Mouse (Mus musculus): ENCODE measurements around the gene Taar2.

The Taar2 gene

GRCm38 (mm10) chr10:23938312-23938711, at the start of gene Taar2:
Taar2 (plus strand) TSS chr10:23938572.
- no peak for DNase-seq

- DNase-seq, result no peak
Observed at GRCm38 (mm10) chr10:23892987-23893386, 45.4 kb upstream of the Taar2 start.

- DNase-seq, result peak; percentile 4 to 8
Observed at GRCm38 (mm10) chr10:23894601-23895349, 43.6 kb upstream of the Taar2 start, which contains the start of gene Vnn1. Vnn1 (plus strand) TSS chr10:23894688.

DNA sequence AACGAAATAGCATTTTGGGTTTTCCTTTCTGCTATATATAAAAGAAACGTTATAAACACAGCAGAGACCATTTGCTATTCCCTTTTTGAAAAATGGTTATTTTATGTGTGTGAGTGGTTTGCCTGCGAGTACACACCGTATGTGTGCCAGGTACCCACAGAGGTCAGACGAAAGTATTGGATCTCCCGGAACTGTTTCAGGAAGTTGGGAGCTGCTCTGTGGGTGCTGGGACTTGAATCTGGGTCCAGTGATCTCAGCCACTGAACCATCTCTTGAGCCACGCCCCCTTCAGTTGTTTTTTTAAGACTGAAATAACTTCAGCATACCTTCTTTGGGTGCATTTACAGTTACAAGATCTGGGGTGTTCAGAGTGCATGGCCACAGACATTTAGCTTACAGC, 43.0 kb upstream of the Taar2 start:
- DNase-seq, result no peak

- no peak for DNase-seq
Observed at GRCm38 (mm10) chr10:23901119-23901518, 37.3 kb upstream of the Taar2 start.

GRCm38 (mm10) chr10:23905661-23906060, 32.7 kb upstream of the Taar2 start:
- DNase-seq, result no peak

- no peak for DNase-seq
Observed at GRCm38 (mm10) chr10:23920056-23920455, 18.3 kb upstream of the Taar2 start, which contains the start of gene Taar1. Taar1 (plus strand) TSS chr10:23920356.

GRCm38 (mm10) chr10:23922468-23922867, 15.9 kb upstream of the Taar2 start:
- no peak for DNase-seq

GRCm38 (mm10) chr10:23923941-23924340, 14.4 kb upstream of the Taar2 start:
- no peak for DNase-seq

DNA sequence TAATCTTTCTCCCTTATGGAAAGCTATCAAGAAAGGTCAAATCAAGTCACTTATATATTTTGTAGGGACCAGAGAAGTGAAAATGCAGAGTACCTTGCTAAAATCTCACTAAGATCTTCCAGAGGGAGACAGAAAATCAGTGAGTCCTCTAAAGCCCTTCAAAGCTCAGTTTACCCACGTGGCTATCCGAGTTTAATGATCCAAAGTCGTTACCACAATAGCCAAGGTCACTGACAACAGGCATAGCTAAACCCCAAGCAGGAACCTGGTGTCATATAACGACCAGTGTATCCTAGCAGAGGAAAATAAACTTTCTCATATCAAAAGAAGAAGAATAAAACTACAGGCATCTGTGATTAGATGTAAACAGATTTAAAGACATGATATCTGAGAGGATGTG, 759 bp upstream of the Taar2 start:
- no peak for DNase-seq

GRCm38 (mm10) chr10:23942465-23942864, 4.1 kb downstream of the Taar2 start:
- DNase-seq, result peak in 1 of 2 experiments; percentile 25

DNA sequence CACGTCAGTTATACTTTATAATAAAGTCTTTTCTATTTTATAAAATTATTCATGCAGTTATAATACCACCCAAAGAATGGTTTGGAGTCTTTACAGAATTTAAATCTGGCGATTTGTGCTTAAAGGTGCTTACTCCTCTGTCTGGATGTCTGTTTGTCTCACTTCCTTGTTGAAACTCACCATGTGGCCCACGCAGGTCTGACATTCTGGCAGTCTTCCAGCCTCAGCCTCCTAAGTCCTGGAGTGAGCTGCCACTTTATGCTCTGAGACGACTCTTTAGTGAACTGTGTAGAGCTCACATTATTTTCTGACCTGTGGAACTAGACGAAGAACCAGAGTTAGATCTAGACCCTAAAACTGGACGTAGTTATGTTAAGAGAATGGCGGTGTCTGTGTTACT, 9.7 kb downstream of the Taar2 start:
- peak; percentile 34 to 53 for DNase-seq

GRCm38 (mm10) chr10:23949508-23950005, 11.2 kb downstream of the Taar2 start, which contains the start of gene Taar3:
Taar3 (plus strand) TSS chr10:23949558.
- DNase-seq, result no peak

DNA sequence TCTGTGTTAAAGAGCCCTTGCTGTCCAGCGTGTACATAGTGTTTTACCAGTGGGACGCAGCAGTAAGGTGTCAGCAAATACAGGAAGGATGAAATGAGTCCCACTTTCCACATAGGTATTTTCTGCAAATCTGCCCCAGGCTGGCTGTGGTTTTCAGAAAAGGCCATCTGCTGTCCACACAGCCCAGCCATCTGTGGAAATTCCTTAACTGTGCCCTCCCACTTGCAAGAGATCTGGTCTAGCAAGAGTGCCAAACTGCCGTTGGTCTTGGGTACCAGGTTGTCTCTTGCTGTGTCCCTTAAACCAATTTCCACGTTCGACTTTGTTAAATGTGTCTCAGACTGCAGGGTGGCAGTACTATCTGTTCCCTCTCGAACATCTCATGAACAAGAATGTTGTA, 13.3 kb downstream of the Taar2 start:
- peak; percentile 69 to 72 for DNase-seq

- DNase-seq, result peak in 1 of 2 experiments; percentile 33
Observed at GRCm38 (mm10) chr10:23959071-23959470, 20.7 kb downstream of the Taar2 start.

DNA sequence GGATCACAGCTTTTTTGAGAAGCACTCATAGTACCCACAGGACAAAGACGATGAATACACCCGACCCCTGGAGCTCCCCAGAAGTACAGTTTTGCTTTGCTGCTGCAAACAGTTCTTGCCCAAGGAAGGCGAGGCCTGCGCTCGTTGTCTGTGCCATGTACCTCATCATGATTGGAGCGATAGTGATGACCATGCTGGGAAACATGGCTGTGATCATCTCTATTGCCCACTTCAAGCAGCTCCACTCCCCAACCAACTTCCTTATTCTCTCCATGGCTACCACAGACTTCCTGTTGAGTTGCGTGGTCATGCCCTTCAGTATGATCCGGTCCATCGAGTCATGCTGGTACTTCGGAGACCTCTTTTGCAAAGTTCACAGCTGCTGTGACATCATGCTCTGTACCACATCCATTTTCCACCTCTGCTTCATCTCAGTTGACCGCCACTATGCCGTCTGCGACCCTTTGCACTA, 22.1 kb downstream of the Taar2 start, which contains the start of gene Taar4:
Taar4 (plus strand) TSS at position 51 of the 472 bp plus-strand sequence.
- DNase-seq, result no peak

- DNase-seq, result peak in 1 of 2 experiments; percentile 33
Observed at GRCm38 (mm10) chr10:23963444-23963843, 25.1 kb downstream of the Taar2 start.

DNA sequence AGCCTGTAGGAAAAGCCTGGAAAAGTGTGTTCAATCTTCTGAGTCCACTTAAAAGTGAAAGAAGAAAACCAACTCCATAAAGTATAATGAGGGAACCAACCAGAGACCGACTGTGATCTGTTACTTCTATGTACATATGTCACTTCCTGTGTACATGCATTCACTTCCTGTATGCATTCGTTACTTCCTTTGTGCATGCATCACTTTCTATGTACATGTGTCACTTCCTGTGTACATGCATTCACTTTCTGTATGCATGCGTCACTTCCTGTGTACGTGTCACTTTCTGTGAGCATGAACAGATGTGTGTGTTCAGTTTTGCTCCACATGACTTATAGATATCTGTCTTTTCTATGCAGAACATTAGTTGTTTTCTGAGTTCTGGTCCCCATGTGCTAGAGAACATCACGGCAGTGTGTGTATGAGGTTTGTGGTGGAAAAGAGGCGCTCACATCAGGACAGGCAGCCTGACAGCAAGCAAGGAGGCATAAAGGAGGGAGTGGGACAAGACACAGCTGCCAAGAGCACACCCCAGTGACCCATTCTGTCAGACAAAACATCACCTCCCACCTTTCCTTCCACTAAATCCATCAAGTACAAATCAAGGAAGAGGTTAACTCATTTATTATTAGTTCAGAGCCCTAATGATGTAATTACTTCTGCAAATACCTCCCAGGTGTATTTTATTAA, 26.7 kb downstream of the Taar2 start:
- DNase-seq, result no peak

GRCm38 (mm10) chr10:23970656-23971165, 32.3 kb downstream of the Taar2 start, which contains the start of gene Taar5:
Taar5 (plus strand) TSS chr10:23970706.
- DNase-seq, result no peak

- peak; percentile 25 to 26 for DNase-seq
Observed at GRCm38 (mm10) chr10:23971256-23971655, 32.9 kb downstream of the Taar2 start.

GRCm38 (mm10) chr10:23977958-23978357, 39.6 kb downstream of the Taar2 start:
- DNase-seq, result no peak

DNA sequence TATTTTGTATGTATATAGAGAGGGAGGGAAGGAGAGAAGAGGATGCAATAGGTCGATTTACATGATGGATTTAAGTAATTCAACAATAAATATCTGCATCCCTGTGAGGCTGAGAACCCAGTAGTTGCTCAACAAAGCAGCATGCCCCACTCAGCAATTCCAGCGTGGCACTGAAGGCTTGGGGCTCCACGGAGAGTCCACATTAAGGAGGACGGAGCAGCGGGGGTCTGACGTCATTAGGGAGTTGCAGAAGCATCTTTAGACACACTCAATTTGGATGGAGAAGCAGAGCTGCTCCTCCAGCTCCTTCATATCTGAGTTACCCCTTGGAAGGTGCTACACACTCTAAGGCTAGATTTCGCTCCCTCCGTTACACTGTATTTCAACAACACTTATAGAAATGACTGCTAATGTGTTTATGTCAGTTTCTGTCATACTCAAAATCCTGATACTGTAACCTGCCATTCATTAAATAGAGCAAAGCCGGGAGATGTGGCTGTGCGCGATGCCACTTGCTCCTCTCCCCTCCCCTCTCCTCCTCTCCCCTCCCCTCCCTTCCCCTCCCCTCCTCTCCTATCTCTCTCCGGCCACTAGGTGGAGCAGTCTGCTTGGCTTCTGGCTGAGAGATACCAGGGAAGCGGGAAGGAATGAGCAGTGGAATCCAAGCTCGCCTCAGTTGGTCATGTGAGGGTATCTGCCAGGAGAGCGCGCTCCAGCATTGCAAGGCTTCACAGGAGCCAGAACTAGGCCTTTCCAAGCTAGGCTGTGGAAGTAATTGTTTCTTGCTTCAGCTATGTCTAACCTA, 40.7 kb downstream of the Taar2 start:
- peak; percentile 68 to 78 for DNase-seq
